Mouse (Mus musculus) kidney, postnatal 25 days (tissue): ENCODE data around the gene Synpr.

Source experiments
- DNase-seq, 2 experiments: peaks; one replicate each; pipeline ENCODE4 v3.0.0; 2021; ENCODE audit warnings: mixed read lengths in 2 of 2

Synpr gene

DNA sequence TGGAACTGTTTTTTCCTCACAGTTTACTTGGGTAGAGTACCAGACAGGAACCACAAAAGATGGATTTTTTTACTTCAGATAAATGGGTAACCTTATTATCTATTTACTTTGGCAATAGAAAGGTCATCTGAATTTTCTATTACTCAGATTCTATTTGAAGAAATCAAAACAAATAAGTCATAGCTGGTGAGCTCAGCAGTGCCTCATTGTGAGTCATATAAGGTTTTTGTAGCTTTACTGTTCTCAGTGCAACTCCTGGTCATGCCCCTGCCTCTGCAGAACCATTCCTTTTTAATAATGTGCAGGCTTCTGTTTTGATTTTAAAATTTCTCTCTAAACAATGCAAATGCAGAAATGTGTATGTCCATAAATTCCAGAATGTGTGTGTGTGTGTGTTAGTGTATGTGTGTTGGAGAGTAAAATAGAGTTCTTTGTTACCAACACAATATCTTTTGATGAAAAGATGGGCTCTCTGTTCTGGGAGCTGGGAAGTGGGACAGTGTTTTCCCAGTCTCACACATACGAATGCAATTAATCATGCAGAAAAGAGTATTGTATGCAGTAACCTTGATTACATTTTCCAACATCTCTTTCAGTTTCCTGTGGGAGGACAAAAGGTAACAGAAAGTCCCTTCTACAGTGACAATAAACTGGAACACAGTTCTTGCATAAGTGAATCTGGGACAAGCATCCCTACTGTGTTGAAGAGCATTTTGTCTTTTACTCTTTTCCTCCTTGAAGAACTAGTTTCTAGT, 269.2 kb downstream of the Synpr start:
- no peak for DNase-seq

DNA sequence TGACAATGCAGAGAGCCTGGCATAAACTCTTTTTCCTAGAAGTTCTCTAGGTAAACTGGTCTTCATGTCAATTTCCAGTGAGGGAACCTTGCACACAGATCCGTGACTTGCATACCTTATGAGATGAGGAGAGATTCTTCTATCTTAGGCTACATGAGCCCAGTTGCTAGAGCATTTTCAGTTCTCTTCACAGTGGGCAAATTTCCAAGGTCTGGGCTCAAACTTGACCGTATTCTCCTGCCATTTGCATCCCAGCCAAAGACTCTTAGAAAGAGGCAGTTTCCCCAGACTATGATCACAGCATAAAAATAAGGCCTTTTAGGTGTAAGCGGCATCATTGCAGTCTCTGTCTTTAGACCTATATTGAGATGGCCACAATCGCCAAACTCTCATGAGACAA, 270.1 kb downstream of the Synpr start:
- no peak for DNase-seq

DNA sequence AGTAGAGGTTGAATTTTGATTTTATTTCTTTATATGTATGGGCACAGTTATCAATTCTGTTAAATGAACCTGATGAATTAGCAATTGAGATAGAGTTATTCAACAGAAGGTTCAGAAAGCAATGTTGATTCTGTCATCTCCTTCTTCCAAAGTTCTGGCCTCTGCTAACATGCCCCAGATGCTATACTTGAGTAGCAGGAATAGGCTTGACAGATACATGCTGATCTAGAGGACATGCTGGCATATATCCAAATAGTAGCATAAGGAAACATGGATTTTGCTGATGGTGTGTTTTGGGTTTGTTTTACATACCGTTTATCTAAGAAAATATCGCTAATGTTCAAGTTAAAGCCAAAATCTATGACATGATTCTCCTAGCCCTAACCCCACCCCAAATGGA, 273.5 kb downstream of the Synpr start:
- DNase-seq: no peak

DNA sequence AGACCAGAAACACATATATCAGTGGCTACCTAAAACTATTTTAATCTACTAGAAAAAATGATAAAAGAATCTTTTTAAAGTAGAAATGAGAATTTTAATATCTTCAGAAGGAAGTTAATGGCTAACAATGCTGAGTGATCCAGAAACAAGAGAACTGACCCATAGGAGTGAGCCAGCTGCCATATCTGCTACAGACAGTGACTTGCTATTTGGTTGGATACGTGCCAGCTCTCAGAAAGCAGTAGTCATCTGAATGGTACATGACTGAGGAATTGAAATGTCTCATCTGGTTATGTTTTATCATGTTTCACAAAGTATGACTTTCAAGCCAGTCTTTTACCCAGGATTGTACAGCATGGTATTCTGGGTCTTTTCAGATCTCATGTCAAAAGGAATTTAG, 282.7 kb downstream of the Synpr start:
- no peak for DNase-seq

DNA sequence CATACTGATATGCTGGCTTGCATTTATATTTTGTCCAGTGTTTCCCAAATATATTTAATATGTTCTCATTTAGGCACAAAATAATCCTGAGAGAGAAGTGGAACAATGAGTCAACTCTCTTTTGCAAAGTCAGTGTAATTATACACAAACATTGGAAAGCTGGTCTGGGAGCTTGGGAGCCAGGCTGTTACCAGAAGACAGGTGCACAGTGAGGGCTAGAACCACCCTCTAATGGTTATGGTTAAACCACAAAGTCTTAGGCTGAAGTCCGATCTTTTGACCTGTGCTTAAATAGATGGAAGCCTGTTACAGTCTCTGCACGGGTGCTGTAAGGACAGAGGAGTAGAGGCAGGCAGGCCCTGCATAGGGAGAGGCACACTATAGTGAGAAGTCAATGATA, 283.4 kb downstream of the Synpr start:
- DNase-seq: no peak

DNA sequence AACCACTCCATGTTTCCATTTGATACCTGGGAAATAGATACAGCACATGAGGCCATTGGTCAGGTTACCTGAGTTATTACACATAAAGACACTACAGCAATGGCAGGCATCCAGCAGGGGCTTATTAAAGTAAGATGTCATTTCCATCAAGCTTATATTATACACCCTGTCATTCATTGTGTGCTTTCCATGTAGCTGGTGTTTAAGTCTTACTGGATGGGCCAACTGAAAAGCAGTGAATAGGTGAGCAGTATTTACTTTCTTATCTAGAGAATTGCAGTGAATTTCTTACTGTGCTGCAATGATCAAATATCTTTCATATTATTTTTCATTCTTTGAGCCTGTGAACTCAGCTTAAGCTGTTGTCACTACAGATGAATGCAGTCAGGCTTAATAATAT, 287.4 kb downstream of the Synpr start:
- no peak for DNase-seq

DNA sequence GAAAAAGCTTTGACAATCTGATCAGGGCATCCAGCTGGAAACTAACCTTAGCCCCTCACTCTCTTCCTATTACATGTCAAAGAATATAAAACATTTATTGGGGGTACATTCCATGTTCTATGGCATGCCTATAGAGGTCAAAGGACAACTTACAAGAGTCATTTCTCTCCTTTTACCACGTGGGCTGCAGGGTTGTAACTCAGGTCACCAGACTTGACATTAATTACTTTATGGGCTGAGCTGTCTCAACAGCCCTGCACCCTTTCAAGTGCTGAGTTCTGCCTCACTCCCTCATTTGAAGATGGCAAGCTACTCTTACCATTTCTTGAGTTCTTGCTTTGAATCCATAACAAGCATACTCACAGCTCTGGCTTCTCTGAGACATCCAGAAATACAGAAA, 287.9 kb downstream of the Synpr start:
- DNase-seq: no peak

DNA sequence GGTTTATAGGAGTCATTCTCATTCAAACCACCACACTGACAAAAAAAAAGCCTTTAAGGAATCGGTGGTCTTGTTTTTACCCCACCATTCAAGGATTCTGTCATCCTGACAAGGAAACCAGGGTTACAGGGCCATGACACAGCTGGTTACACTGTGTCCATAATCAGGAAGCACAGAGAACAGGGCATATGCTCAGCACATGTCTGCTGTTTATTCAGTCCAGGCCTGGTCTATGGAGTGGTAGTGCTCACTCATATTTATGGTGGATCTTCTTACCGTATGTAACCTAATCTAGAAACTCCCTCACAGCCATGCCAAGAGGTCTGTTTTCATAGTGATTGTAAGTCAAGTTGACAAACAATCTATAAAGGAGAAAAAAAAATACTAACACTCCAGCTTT, 293.5 kb downstream of the Synpr start:
- no peak for DNase-seq

DNA sequence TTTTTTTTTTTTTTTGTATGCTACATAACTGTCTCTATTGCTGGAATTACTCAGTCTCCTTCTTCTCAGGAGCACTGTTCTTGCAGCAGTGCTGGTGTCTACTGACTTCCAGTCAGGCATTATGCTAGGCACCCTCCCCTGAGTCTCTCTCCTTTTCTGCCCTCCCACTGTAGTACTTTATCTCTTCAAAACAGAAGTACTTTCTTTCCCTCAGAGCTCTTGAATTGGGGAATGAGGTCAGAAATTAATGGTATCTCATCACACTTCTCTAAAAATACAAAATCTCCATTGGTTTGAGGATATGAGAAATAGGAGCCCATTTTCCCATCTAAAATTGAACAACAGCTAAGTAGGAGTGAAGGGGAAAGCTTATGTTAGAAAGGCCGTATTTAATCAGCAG, 294.2 kb downstream of the Synpr start:
- DNase-seq: no peak

DNA sequence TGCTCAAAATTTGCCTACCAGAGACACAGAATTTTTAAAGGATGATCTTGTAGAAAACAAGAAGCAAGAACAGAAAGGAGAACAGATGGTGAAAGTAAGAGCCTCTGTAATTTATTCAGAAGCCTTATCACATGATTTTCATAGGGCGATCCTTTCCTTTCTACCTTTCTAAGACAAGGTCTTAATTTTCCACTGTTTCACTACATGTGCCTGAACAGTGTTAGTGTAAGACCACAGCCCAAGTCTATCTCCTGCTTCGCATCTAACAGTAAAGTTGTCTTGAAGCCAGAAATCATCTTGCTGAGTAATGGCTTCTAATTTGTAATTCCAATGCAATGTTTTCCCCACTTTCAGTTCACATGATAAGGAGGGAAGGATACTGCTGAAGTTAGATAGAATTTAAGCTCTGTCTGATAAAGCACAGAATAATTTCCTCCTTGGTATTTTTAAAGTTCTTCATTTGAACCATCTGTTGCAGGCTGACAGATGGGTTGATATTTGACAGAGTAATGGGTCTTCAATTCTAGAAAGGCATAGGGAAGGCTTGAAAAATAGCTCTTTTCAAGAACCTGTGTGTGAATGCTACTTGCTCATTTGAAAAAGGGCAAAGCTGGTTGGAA, 308.9 kb downstream of the Synpr start:
- DNase-seq: no peak

DNA sequence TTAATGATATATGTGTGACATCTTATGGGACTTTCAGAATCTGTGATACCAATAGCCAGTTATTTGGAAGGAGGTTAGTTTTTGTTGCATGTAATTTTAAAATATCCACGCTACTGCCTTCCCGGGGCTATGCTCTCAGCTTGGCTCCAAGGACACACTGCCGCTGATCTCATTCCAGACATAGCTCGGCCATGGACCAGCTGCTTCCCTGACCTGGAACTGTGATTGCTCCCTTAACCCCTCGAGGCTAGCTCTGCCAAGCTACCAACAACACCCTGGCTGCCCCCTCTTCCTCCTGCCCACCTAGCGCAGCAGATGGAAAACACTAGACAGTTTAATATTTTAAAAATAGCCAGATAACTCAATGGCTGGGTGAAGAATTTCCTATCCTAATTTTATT, 311.7 kb downstream of the Synpr start:
- no peak for DNase-seq

DNA sequence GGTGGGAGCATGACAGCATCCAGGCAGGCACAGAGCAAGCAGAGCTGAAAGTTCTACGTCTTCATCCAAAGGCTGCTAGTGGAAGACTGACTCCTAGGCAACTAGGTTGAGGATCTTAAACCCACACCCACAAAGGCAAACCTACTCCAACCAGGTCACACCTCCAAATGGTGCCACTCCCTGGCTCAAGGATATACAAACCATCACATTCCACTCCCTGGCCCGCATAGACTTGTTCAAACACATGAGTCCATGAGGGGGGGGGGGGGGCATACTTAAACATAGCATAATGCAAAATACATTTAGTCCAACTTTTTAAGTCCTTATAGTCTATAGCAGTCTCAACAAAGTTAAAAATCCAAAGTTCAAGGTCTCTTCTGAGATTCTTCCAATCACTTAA, 312.6 kb downstream of the Synpr start:
- no peak for DNase-seq

DNA sequence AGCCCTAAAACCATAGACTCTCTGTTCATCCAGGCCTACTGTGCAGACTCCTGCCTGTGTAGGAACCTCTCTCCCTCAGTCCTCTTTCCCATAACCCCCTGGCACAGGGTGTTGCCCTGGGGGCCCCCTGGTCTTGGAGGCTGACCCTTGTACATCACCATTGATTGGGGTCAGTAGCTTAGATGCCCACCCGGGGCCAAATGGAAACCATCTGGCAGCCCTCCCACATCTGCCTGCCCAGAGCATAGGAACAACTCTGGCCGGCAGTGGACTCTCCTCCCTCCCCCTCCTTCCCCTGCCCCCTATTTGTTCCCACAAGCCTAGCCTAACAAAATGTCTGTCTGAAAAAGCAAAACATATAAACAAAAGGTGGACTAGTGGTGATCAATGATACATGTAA, 336.0 kb downstream of the Synpr start:
- no peak for DNase-seq

DNA sequence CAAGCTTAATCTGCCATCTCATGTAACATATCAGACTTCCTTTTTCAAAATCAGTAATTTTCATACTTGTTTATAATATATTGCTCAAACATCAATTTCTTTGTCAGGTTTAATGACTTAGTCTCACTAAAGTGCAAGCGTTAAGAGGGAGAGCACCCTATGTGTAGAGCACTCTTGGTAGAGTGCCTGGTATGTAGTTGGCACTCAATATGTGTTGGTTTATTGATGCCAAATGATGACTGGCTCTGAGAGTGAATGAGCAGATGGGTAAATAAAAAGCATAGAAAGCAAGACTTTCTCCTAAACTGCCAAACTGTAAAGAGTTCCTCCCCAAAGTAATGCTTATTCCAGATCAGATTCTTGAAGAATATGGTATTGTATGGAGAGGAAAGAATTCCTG, 365.3 kb downstream of the Synpr start:
- DNase-seq: no peak

DNA sequence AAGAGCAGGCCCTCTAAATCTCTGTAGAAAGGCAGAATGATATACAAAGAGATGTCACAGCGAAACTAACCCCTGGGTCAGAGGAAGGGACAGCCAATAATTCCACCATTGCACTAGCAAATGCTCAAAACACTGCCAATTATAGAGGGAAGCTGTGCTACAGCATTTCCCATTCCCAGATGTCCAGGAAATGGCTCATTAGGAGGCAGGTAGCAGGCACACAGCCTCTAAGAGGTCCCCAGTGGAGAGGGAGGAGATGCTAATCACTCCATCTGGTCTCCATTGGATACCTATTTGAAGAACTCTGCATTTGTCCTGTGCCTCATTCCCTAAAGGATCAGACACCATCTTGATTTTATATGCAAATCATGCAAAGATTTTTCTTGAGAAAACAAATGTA, 366.5 kb downstream of the Synpr start:
- no peak for DNase-seq

DNA sequence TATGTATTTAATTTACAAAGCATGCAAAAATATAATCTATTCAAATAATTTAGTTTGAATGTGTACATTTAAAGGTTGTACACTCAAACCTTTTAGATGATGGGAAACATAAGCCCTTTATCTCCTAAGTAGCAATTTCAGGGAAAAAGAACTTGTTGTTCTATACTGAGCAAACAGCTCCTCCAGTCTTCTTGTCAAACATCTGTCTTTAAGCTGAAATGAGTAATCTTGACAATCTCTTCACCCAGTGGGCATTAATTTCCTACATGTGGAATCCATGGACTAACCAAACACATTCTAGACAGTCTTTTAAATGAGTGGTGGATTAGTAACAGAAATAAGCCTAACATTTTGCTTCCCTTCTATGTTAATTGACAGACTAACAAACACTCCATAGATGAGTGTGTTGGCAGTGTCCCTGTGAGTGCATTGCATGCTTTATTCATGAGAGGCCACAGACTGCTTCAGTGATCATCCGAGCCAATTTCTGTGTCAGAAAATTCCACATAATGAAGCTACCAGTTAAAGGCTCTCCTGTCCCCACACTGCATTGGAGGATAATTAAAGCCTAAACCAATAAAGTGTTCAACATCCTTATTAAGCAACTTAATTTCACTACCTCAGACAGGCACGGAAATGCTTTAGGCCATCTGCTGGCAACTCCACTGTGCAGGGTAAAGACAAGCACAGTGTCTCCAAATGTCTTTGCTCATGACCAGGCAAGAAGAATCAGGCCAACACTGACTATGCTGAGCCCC, 367.1 kb downstream of the Synpr start:
- DNase-seq: no peak
